Mouse (Mus musculus): Measurements from ENCODE around the gene 2510009E07Rik. TPM values are rescaled to one million over a fixed set of nuclear protein-coding genes. Genes with fewer than 3 reads are reported as not detected.
"Not testable (repeated sequence)": the region's sequence is repeated elsewhere in the genome, so short reads cannot be mapped to it uniquely, and the experiment has no call there.

Gene 2510009E07Rik
- polyA plus RNA-seq, 1 experiment from 2014 or later = 43.5 TPM

- H3K4me1 ChIP-seq (ENCODE audit: control insufficient read depth, insufficient read depth, low read length) = peaks cover 10% of the 10 kb centered on the region; the same call in 1 of the 2 replicates
- no peaks in the 10 kb centered on the region for H3K27me3 ChIP-seq (ENCODE audit: control insufficient read depth, insufficient read depth, low read length)
- H3K9ac ChIP-seq (ENCODE audit: low read length) = peak overlapping the region; percentile 91; the same call in 1 of the 2 replicates
- peak overlapping the region; percentile 78 for H3K4me3 ChIP-seq (ENCODE audit: low read depth, low read length)
- DNase-seq (ENCODE audit: low spot score) = peak; percentile 56
- peak overlapping the region; percentile 98 for H3K4me2 ChIP-seq (ENCODE audit: low read depth)
- H3K9me3 ChIP-seq (ENCODE audit: control insufficient read depth, low read length) = no peaks in the 10 kb centered on the region
- no peaks in the 10 kb centered on the region for H3K36me3 ChIP-seq (ENCODE audit: control insufficient read depth, insufficient read depth, low read length)
- H3K27ac ChIP-seq (ENCODE audit: low read depth, low read length) = peak overlapping the region; percentile 15; the same call in 1 of the 2 replicates
- peak; percentile 80 for ATAC-seq (ENCODE audit: insufficient read depth, low FRiP score, low TSS enrichment)
- 2% methylated on average over 12 of the region's 12 CpGs for WGBS
Measured at GRCm38 (mm10) chr16:21695242-21695578, 745 bp upstream of the 2510009E07Rik start.

- Histone ChIP-seq H3K9me3 (ENCODE audit: control insufficient read depth, low read length) (no peaks in the 10 kb centered on the region), H3K4me2 (ENCODE audit: low read depth) (peak overlapping the region; percentile 98), H3K27ac (ENCODE audit: low read depth, low read length) (peak overlapping the region; percentile 89), H3K4me1 (ENCODE audit: control insufficient read depth, insufficient read depth, low read length) (peaks cover 10% of the 10 kb centered on the region; the same call in 1 of the 2 replicates), H3K36me3 (ENCODE audit: control insufficient read depth, insufficient read depth, low read length) (no peaks in the 10 kb centered on the region), H3K9ac (ENCODE audit: low read length) (peak overlapping the region; percentile 91), H3K4me3 (ENCODE audit: low read depth, low read length) (peak overlapping the region; percentile 78), H3K27me3 (ENCODE audit: control insufficient read depth, insufficient read depth, low read length) (no peaks in the 10 kb centered on the region)
- ATAC-seq (ENCODE audit: insufficient read depth, low FRiP score, low TSS enrichment) = peak; percentile 69
- DNase-seq (ENCODE audit: low spot score) = peak; percentile 75
- 0% methylated on average over 42 of the region's 45 CpGs for whole genome bisulfite sequencing
Measured at GRCm38 (mm10) chr16:21693981-21694462, 443 bp downstream of the 2510009E07Rik start.

DNA sequence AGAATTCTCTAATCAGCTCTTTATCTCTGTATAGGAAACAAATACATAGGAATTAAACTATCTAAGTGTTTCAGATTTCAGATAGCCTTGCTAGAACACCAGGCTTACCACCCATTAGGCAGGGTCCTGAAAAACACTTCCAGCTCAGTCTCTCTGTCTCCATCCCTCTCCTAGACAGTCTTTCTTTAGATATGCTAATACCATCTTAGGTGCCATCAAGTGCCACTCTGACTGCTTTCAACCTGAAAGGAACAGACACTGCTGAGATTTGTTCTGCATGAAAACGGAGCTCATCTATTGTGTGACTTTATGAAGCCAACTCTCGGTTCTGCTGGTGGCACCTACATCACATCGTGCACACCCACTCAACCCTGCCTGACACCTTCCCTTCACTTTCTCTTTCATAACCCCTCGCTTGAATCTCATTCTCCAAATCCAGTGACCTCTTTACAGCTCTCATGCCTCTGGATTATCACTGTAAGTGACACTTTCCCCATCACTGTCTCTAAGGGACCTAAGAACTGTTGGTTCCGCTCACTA lies 4.2 kb downstream of the 2510009E07Rik start:
- peaks cover 10% of the 10 kb centered on the region; the same call in 1 of the 2 replicates for H3K4me1 ChIP-seq (ENCODE audit: control insufficient read depth, insufficient read depth, low read length)
- DNase-seq (ENCODE audit: low spot score) (no peak), ATAC-seq (ENCODE audit: insufficient read depth, low FRiP score, low TSS enrichment) (no peak)
- WGBS = 43% methylated on average over 5 of the region's 5 CpGs
- no peak overlapping the region for H3K9ac ChIP-seq (ENCODE audit: low read length)
- no peaks in the 10 kb centered on the region for H3K36me3 ChIP-seq (ENCODE audit: control insufficient read depth, insufficient read depth, low read length)
- no peak overlapping the region for H3K27ac ChIP-seq (ENCODE audit: low read depth, low read length)
- no peak overlapping the region for H3K4me2 ChIP-seq (ENCODE audit: low read depth)
- H3K4me3 ChIP-seq (ENCODE audit: low read depth, low read length) = no peak overlapping the region
- no peaks in the 10 kb centered on the region for H3K27me3 ChIP-seq (ENCODE audit: control insufficient read depth, insufficient read depth, low read length)
- no peaks in the 10 kb centered on the region for H3K9me3 ChIP-seq (ENCODE audit: control insufficient read depth, low read length)

- ATAC-seq (ENCODE audit: insufficient read depth, low FRiP score, low TSS enrichment) (no peak), DNase-seq (ENCODE audit: low spot score) (no peak)
- Histone ChIP-seq H3K4me1 (ENCODE audit: control insufficient read depth, insufficient read depth, low read length) (peaks cover 6% of the 10 kb centered on the region; the same call in 1 of the 2 replicates), H3K36me3 (ENCODE audit: control insufficient read depth, insufficient read depth, low read length) (no peaks in the 10 kb centered on the region), H3K27ac (ENCODE audit: low read depth, low read length) (no peak overlapping the region), H3K4me2 (ENCODE audit: low read depth) (no peak overlapping the region), H3K9ac (ENCODE audit: low read length) (no peak overlapping the region), H3K27me3 (ENCODE audit: control insufficient read depth, insufficient read depth, low read length) (no peaks in the 10 kb centered on the region), H3K4me3 (ENCODE audit: low read depth, low read length) (no peak overlapping the region), H3K9me3 (ENCODE audit: control insufficient read depth, low read length) (no peaks in the 10 kb centered on the region)
- WGBS = 89% methylated on average over 5 of the region's 5 CpGs
Measured at GRCm38 (mm10) chr16:21689141-21689540, 5.3 kb downstream of the 2510009E07Rik start.

DNA sequence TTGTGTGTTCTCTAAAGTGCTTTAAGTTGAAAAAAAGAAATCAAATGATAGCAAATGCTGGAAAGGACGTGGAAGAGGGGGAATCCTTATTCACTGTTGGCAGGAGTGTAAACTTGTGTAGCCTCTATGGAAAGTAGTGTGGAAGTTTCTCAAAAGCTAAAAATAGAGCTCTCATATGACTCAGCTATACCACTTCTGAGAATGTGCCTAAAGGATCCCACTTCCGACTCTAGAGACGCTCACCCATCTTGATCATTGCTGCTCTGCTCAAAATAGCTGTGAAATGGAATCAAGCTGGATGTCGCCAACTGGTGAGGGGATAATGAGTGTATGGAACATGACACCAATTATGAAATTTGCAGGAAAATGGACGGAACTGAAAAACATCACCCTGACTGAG lies 7.1 kb downstream of the 2510009E07Rik start:
- no peaks in the 10 kb centered on the region for H3K27me3 ChIP-seq (ENCODE audit: control insufficient read depth, insufficient read depth, low read length)
- 94% methylated on average over 5 of the region's 5 CpGs for WGBS
- H3K27ac ChIP-seq (ENCODE audit: low read depth, low read length) = no peak overlapping the region
- no peaks in the 10 kb centered on the region for H3K9me3 ChIP-seq (ENCODE audit: control insufficient read depth, low read length)
- H3K4me2 ChIP-seq (ENCODE audit: low read depth) = no peak overlapping the region
- peaks cover 6% of the 10 kb centered on the region; the same call in 1 of the 2 replicates for H3K4me1 ChIP-seq (ENCODE audit: control insufficient read depth, insufficient read depth, low read length)
- ATAC-seq (ENCODE audit: insufficient read depth, low FRiP score, low TSS enrichment) = no peak
- no peak overlapping the region for H3K9ac ChIP-seq (ENCODE audit: low read length)
- no peaks in the 10 kb centered on the region for H3K36me3 ChIP-seq (ENCODE audit: control insufficient read depth, insufficient read depth, low read length)
- no peak for DNase-seq (ENCODE audit: low spot score)
- H3K4me3 ChIP-seq (ENCODE audit: low read depth, low read length) = no peak overlapping the region

- Histone ChIP-seq H3K36me3 (ENCODE audit: control insufficient read depth, insufficient read depth, low read length) (no peaks in the 10 kb centered on the region), H3K9me3 (ENCODE audit: control insufficient read depth, low read length) (no peaks in the 10 kb centered on the region), H3K27me3 (ENCODE audit: control insufficient read depth, insufficient read depth, low read length) (no peaks in the 10 kb centered on the region), H3K9ac (ENCODE audit: low read length) (no peak overlapping the region), H3K4me3 (ENCODE audit: low read depth, low read length) (no peak overlapping the region), H3K4me1 (ENCODE audit: control insufficient read depth, insufficient read depth, low read length) (no peaks in the 10 kb centered on the region), H3K4me2 (ENCODE audit: low read depth) (no peak overlapping the region), H3K27ac (ENCODE audit: low read depth, low read length) (no peak overlapping the region)
- DNase-seq (ENCODE audit: low spot score) = no peak
- ATAC-seq (ENCODE audit: insufficient read depth, low FRiP score, low TSS enrichment) = no peak
- 94% methylated on average over 7 of the region's 7 CpGs for WGBS
Measured at GRCm38 (mm10) chr16:21676791-21677190, 17.7 kb downstream of the 2510009E07Rik start.

DNA sequence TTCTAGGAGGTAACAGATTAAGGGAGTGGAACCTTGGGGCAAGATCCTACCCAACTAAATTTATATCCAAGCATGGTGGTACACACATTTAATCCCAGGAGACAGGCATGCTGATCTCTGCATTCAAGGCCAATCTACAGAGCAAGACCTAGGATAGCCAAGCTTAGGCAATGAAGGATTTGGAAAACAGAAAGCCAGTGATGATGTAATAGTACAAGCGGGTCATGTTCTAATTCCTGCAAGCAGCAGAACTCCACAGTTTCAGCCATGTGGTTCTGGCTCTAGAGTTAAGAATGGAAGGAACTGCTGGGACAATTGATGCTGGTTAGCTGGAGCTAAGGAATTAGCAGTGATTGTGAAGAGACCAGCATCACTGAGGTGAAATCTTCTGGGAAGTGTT lies 20.8 kb downstream of the 2510009E07Rik start:
- H3K4me2 ChIP-seq (ENCODE audit: low read depth); ATAC-seq (ENCODE audit: insufficient read depth, low FRiP score, low TSS enrichment); H3K27ac ChIP-seq (ENCODE audit: low read depth, low read length); H3K9me3 ChIP-seq (ENCODE audit: control insufficient read depth, low read length); H3K4me1 ChIP-seq (ENCODE audit: control insufficient read depth, insufficient read depth, low read length); H3K4me3 ChIP-seq (ENCODE audit: low read depth, low read length); H3K9ac ChIP-seq (ENCODE audit: low read length); H3K27me3 ChIP-seq (ENCODE audit: control insufficient read depth, insufficient read depth, low read length); H3K36me3 ChIP-seq (ENCODE audit: control insufficient read depth, insufficient read depth, low read length); DNase-seq (ENCODE audit: low spot score): not testable (repeated sequence)
- 90% methylated on average over 1 of the region's 1 CpGs for WGBS

DNA sequence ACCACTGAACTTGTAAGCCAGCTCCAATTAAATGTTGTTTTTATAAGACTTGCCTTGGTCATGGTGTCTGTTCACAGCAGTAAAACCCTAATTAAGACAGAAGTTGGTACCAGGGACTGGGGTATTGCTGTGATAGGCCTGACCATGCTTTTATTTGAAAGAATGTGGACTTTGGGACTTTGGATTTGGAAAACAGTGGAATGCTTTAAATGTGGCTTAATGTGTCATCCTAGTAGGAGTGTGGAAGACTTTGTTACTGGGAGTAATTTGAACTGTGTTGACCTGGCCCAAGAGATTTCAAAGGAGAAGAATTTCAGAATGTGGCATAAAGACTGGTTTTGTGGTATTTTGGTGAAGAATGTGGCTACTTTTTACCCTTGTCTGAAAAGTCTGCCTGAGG lies 21.4 kb downstream of the 2510009E07Rik start:
- not testable (repeated sequence) for H3K9me3 ChIP-seq (ENCODE audit: control insufficient read depth, low read length); H3K36me3 ChIP-seq (ENCODE audit: control insufficient read depth, insufficient read depth, low read length); H3K4me2 ChIP-seq (ENCODE audit: low read depth); H3K27ac ChIP-seq (ENCODE audit: low read depth, low read length); H3K4me3 ChIP-seq (ENCODE audit: low read depth, low read length); H3K4me1 ChIP-seq (ENCODE audit: control insufficient read depth, insufficient read depth, low read length); DNase-seq (ENCODE audit: low spot score); H3K9ac ChIP-seq (ENCODE audit: low read length); ATAC-seq (ENCODE audit: insufficient read depth, low FRiP score, low TSS enrichment); H3K27me3 ChIP-seq (ENCODE audit: control insufficient read depth, insufficient read depth, low read length)

- H3K27me3 ChIP-seq (ENCODE audit: control insufficient read depth, insufficient read depth, low read length) = no peaks in the 10 kb centered on the region
- WGBS = 87% methylated on average over 4 of the region's 4 CpGs
- H3K9ac ChIP-seq (ENCODE audit: low read length) = no peak overlapping the region
- no peak for DNase-seq (ENCODE audit: low spot score)
- H3K4me2 ChIP-seq (ENCODE audit: low read depth) = no peak overlapping the region
- H3K27ac ChIP-seq (ENCODE audit: low read depth, low read length) = no peak overlapping the region
- no peak overlapping the region for H3K4me3 ChIP-seq (ENCODE audit: low read depth, low read length)
- ATAC-seq (ENCODE audit: insufficient read depth, low FRiP score, low TSS enrichment) = no peak
- no peaks in the 10 kb centered on the region for H3K36me3 ChIP-seq (ENCODE audit: control insufficient read depth, insufficient read depth, low read length)
- no peaks in the 10 kb centered on the region for H3K4me1 ChIP-seq (ENCODE audit: control insufficient read depth, insufficient read depth, low read length)
- H3K9me3 ChIP-seq (ENCODE audit: control insufficient read depth, low read length) = no peaks in the 10 kb centered on the region
Measured at GRCm38 (mm10) chr16:21671878-21672277, 22.6 kb downstream of the 2510009E07Rik start.
